Mouse (Mus musculus): ENCODE results near the gene Pla2g4e.

The Pla2g4e gene

GRCm38 (mm10) chr2:120153586-120154360 is 91.4 kb downstream of the Pla2g4e start:
- DNase-seq (ENCODE audit: low spot score), result no peak

- no peak for DNase-seq (ENCODE audit: low spot score)
These were observed 94.6 kb downstream of the Pla2g4e start for GRCm38 (mm10) chr2:120150571-120150970.

GRCm38 (mm10) chr2:120149634-120150033 is 95.5 kb downstream of the Pla2g4e start:
- DNase-seq (ENCODE audit: low spot score), result no peak

- no peak for DNase-seq (ENCODE audit: low spot score)
These were observed 97.1 kb downstream of the Pla2g4e start for GRCm38 (mm10) chr2:120147999-120148398.

GRCm38 (mm10) chr2:120147364-120147763 is 97.8 kb downstream of the Pla2g4e start:
- DNase-seq (ENCODE audit: low spot score), result no peak

- no peak for DNase-seq (ENCODE audit: low spot score)
These were observed 98.6 kb downstream of the Pla2g4e start for GRCm38 (mm10) chr2:120146543-120146942.

GRCm38 (mm10) chr2:120144390-120144789 is 100.7 kb downstream of the Pla2g4e start:
- DNase-seq (ENCODE audit: low spot score), result no peak

GRCm38 (mm10) chr2:120142336-120142735 is 102.8 kb downstream of the Pla2g4e start:
- no peak for DNase-seq (ENCODE audit: low spot score)

- DNase-seq (ENCODE audit: low spot score), result no peak
These were observed 103.5 kb downstream of the Pla2g4e start for GRCm38 (mm10) chr2:120141671-120142070.

GRCm38 (mm10) chr2:120140326-120140725 is 104.8 kb downstream of the Pla2g4e start:
- DNase-seq (ENCODE audit: low spot score), result no peak

GRCm38 (mm10) chr2:120139091-120139490 is 106.0 kb downstream of the Pla2g4e start:
- DNase-seq (ENCODE audit: low spot score), result no peak

- no peak for DNase-seq (ENCODE audit: low spot score)
These were observed 107.9 kb downstream of the Pla2g4e start for GRCm38 (mm10) chr2:120137281-120137680.

GRCm38 (mm10) chr2:120134453-120135075 is 110.6 kb downstream of the Pla2g4e start:
- DNase-seq (ENCODE audit: low spot score), result no peak

- DNase-seq (ENCODE audit: low spot score), result no peak
These were observed 113.3 kb downstream of the Pla2g4e start for GRCm38 (mm10) chr2:120131881-120132280.

GRCm38 (mm10) chr2:120129252-120129908 is 115.8 kb downstream of the Pla2g4e start:
- DNase-seq (ENCODE audit: low spot score), result no peak

GRCm38 (mm10) chr2:120128611-120129051 is 116.5 kb downstream of the Pla2g4e start:
- no peak for DNase-seq (ENCODE audit: low spot score)

GRCm38 (mm10) chr2:120128011-120128410 is 117.1 kb downstream of the Pla2g4e start:
- DNase-seq (ENCODE audit: low spot score), result no peak

GRCm38 (mm10) chr2:120126901-120127300 is 118.2 kb downstream of the Pla2g4e start:
- no peak for DNase-seq (ENCODE audit: low spot score)

- no peak for DNase-seq (ENCODE audit: low spot score)
These were observed 118.7 kb downstream of the Pla2g4e start for GRCm38 (mm10) chr2:120126408-120126807.

GRCm38 (mm10) chr2:120125461-120125860 is 119.7 kb downstream of the Pla2g4e start:
- DNase-seq (ENCODE audit: low spot score), result no peak

GRCm38 (mm10) chr2:120124946-120125345 is 120.2 kb downstream of the Pla2g4e start:
- DNase-seq (ENCODE audit: low spot score), result no peak

- no peak for DNase-seq (ENCODE audit: low spot score)
These were observed 121.0 kb downstream of the Pla2g4e start for GRCm38 (mm10) chr2:120124096-120124495.

GRCm38 (mm10) chr2:120122983-120123382 is 122.2 kb downstream of the Pla2g4e start:
- no peak for DNase-seq (ENCODE audit: low spot score)
